Mouse (Mus musculus): ENCODE measurements around the gene Serpinb1b. TPM values are rescaled to one million over a fixed set of nuclear protein-coding genes. Genes with fewer than 3 reads are reported as not detected.

Gene Serpinb1b
- polyA plus RNA-seq (2012; rRNA removed; ENCODE audit: low replicate concordance): 0.66 TPM in 1 of 2 replicates, not detected in the other

GRCm38 (mm10) chr13:33078056-33078705 is at the start of gene Serpinb1b:
Serpinb1b (plus strand) TSS chr13:33078575.

Other genes starting within 250 kb of the Serpinb1b start
- 7.1 and 17.4 TPM in 2 replicates for gene Serpinb1a, start 227.4 kb upstream of the Serpinb1b start, polyA plus RNA-seq (2012; rRNA removed; ENCODE audit: low replicate concordance)
- gene Serpinb1c, start 180.4 kb upstream of the Serpinb1b start, polyA plus RNA-seq (2012; rRNA removed; ENCODE audit: low replicate concordance): 0.16 TPM in 1 of 2 replicates, not detected in the other
- gene Serpinb6b, start 113.4 kb upstream of the Serpinb1b start, polyA plus RNA-seq (2012; rRNA removed; ENCODE audit: low replicate concordance): 6.0 and 9.3 TPM in 2 replicates
- gene Serpinb9, start 75.3 kb upstream of the Serpinb1b start, polyA plus RNA-seq (2012; rRNA removed; ENCODE audit: low replicate concordance): 6.4 and 15.8 TPM in 2 replicates
- 0.29 and 0.37 TPM in 2 replicates for gene Serpinb9b, start 51.2 kb upstream of the Serpinb1b start, polyA plus RNA-seq (2012; rRNA removed; ENCODE audit: low replicate concordance)
- gene Serpinb9c, start 81.2 kb downstream of the Serpinb1b start, polyA plus RNA-seq (2012; rRNA removed; ENCODE audit: low replicate concordance): not detected in 2 replicates
- not detected in 2 replicates for gene Serpinb9d, start 114.4 kb downstream of the Serpinb1b start, polyA plus RNA-seq (2012; rRNA removed; ENCODE audit: low replicate concordance)
- not detected in 2 replicates for gene Serpinb9e, start 171.0 kb downstream of the Serpinb1b start, polyA plus RNA-seq (2012; rRNA removed; ENCODE audit: low replicate concordance)
- gene Serpinb9f, start 245.5 kb downstream of the Serpinb1b start, polyA plus RNA-seq (2012; rRNA removed; ENCODE audit: low replicate concordance): not detected in 2 replicates